Mouse (Mus musculus): ENCODE data around the gene Cdsn. TPM values are rescaled to one million over a fixed set of nuclear protein-coding genes. Genes with fewer than 3 reads are reported as not detected.

Cdsn gene
- polyA plus RNA-seq, 1 experiment from 2014 or later, result 0.06 TPM

DNA sequence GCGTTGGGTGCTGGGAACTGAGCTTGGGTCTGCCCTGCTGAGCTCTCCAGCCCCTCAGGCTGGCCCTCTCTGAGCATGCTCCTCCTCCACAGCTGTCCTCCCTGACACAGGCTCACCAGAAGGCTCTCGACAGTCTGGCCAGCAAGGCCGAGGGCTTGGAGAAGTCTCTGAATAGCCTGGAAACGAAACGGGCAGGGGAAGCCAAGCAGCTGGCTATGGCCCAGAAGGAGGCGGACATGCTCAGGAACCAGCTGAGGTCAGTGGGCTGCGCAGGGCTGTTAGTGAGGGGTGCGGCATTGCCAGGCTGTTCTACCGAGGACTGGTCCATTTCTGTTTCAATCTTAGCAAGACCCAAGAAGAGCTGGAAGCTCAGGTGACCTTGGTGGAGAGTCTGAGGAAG lies 27.6 kb upstream of the Cdsn start:
- no peak overlapping the region for H3K4me3 ChIP-seq (ENCODE audit: low read depth, low read length)
- H3K4me1 ChIP-seq (ENCODE audit: control insufficient read depth, insufficient read depth, low read length), result no peaks in the 10 kb centered on the region
- H3K36me3 ChIP-seq (ENCODE audit: control insufficient read depth, insufficient read depth, low read length), result peaks cover 19% of the 10 kb centered on the region
- no peaks in the 10 kb centered on the region for H3K9me3 ChIP-seq (replicated peaks; ENCODE audit: control insufficient read depth, low read length)
- 82% methylated on average over 9 of the region's 9 CpGs for WGBS
- no peak overlapping the region for H3K27ac ChIP-seq (ENCODE audit: low read depth, low read length)
- H3K27me3 ChIP-seq (replicated peaks; ENCODE audit: control insufficient read depth, insufficient read depth, low read length), result no peaks in the 10 kb centered on the region
- no peak overlapping the region for H3K4me2 ChIP-seq (ENCODE audit: low read length)
- no peak for DNase-seq (ENCODE audit: low spot score)
- no peak for ATAC-seq
- H3K9ac ChIP-seq (ENCODE audit: low read length), result no peak overlapping the region

- Histone ChIP-seq H3K27me3 (replicated peaks; ENCODE audit: control insufficient read depth, insufficient read depth, low read length) (no peaks in the 10 kb centered on the region), H3K4me3 (ENCODE audit: low read depth, low read length) (no peak overlapping the region), H3K4me1 (ENCODE audit: control insufficient read depth, insufficient read depth, low read length) (no peaks in the 10 kb centered on the region), H3K9ac (ENCODE audit: low read length) (no peak overlapping the region), H3K4me2 (ENCODE audit: low read length) (no peak overlapping the region), H3K27ac (ENCODE audit: low read depth, low read length) (no peak overlapping the region), H3K9me3 (replicated peaks; ENCODE audit: control insufficient read depth, low read length) (no peaks in the 10 kb centered on the region), H3K36me3 (ENCODE audit: control insufficient read depth, insufficient read depth, low read length) (peaks cover 31% of the 10 kb centered on the region)
- no peak for ATAC-seq
- DNase-seq (ENCODE audit: low spot score), result no peak
- 81% methylated on average over 8 of the region's 8 CpGs for WGBS
Observed at GRCm38 (mm10) chr17:35526644-35527043, 25.3 kb upstream of the Cdsn start.

- DNase-seq (ENCODE audit: low spot score), result no peak
- Histone ChIP-seq H3K9me3 (replicated peaks; ENCODE audit: control insufficient read depth, low read length) (no peaks in the 10 kb centered on the region), H3K36me3 (ENCODE audit: control insufficient read depth, insufficient read depth, low read length) (peaks cover 17% of the 10 kb centered on the region), H3K27me3 (replicated peaks; ENCODE audit: control insufficient read depth, insufficient read depth, low read length) (no peaks in the 10 kb centered on the region), H3K9ac (ENCODE audit: low read length) (no peak overlapping the region), H3K27ac (ENCODE audit: low read depth, low read length) (no peak overlapping the region), H3K4me1 (ENCODE audit: control insufficient read depth, insufficient read depth, low read length) (no peaks in the 10 kb centered on the region), H3K4me2 (ENCODE audit: low read length) (no peak overlapping the region), H3K4me3 (ENCODE audit: low read depth, low read length) (no peak overlapping the region)
- WGBS, result 14% methylated on average over 3 of the region's 3 CpGs
- no peak for ATAC-seq
Observed at GRCm38 (mm10) chr17:35532360-35532759, 19.6 kb upstream of the Cdsn start.

DNA sequence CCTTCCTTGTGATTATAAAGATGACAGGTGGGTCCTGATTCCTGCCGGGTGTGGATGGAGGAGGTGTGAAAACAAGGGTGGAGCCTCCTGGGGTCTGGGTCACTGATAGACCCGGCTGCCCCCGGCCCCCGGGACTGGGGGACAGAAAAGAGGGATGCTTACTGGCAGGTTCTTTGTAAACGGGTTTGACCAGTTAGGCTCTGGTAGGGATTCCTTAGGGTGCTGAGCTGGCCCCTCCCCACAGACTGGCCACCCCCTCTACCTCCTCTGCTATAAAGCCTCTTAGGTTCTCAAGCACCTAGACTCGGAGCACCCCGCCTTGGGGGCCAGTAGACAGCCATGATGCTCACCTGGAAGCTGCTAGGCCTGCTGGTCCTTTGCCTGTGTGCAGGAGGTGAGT lies 19.0 kb upstream of the Cdsn start, which contains the start of gene Psors1c2:
Gene Psors1c2 (plus strand): TSS at position 301 of the 400 bp plus-strand sequence.
- no peak for ATAC-seq
- Histone ChIP-seq H3K27ac (ENCODE audit: low read depth, low read length) (no peak within 1 kb of the TSS), H3K4me2 (ENCODE audit: low read length) (no peak within 1 kb of the TSS), H3K4me3 (ENCODE audit: low read depth, low read length) (no peak within 1 kb of the TSS), H3K9ac (ENCODE audit: low read length) (no peak within 1 kb of the TSS), H3K27me3 (replicated peaks; ENCODE audit: control insufficient read depth, insufficient read depth, low read length) (no peaks in the 10 kb centered on the region), H3K36me3 (ENCODE audit: control insufficient read depth, insufficient read depth, low read length) (peaks cover 17% of the 10 kb centered on the region), H3K4me1 (ENCODE audit: control insufficient read depth, insufficient read depth, low read length) (no peaks in the 10 kb centered on the region), H3K9me3 (replicated peaks; ENCODE audit: control insufficient read depth, low read length) (no peaks in the 10 kb centered on the region)
- DNase-seq (ENCODE audit: low spot score), result no peak
- WGBS, result 53% methylated on average over 7 of the region's 7 CpGs

GRCm38 (mm10) chr17:35534343-35534742 lies 17.6 kb upstream of the Cdsn start:
- ATAC-seq, result peak; percentile 69; the same call in 1 of the 2 replicates
- 12% methylated on average over 6 of the region's 6 CpGs for WGBS
- no peaks in the 10 kb centered on the region for H3K27me3 ChIP-seq (replicated peaks; ENCODE audit: control insufficient read depth, insufficient read depth, low read length)

GRCm38 (mm10) chr17:35537421-35537820 lies 14.5 kb upstream of the Cdsn start:
- Histone ChIP-seq H3K4me3 (ENCODE audit: low read depth, low read length) (no peak overlapping the region), H3K4me2 (ENCODE audit: low read length) (no peak overlapping the region), H3K27me3 (replicated peaks; ENCODE audit: control insufficient read depth, insufficient read depth, low read length) (no peaks in the 10 kb centered on the region), H3K9ac (ENCODE audit: low read length) (no peak overlapping the region), H3K4me1 (ENCODE audit: control insufficient read depth, insufficient read depth, low read length) (no peaks in the 10 kb centered on the region), H3K36me3 (ENCODE audit: control insufficient read depth, insufficient read depth, low read length) (no peaks in the 10 kb centered on the region), H3K27ac (ENCODE audit: low read depth, low read length) (no peak overlapping the region), H3K9me3 (replicated peaks; ENCODE audit: control insufficient read depth, low read length) (no peaks in the 10 kb centered on the region)
- ATAC-seq (no peak), DNase-seq (ENCODE audit: low spot score) (no peak)
- WGBS, result 86% methylated on average over 4 of the region's 4 CpGs

More at GRCm38 (mm10) chr17:35534343-35534742, 17.6 kb upstream of the Cdsn start:
- Histone ChIP-seq H3K4me1 (ENCODE audit: control insufficient read depth, insufficient read depth, low read length) (no peaks in the 10 kb centered on the region), H3K27ac (ENCODE audit: low read depth, low read length) (no peak overlapping the region), H3K4me3 (ENCODE audit: low read depth, low read length) (no peak overlapping the region), H3K4me2 (ENCODE audit: low read length) (no peak overlapping the region), H3K9ac (ENCODE audit: low read length) (no peak overlapping the region), H3K36me3 (ENCODE audit: control insufficient read depth, insufficient read depth, low read length) (peaks cover 12% of the 10 kb centered on the region; the same call in 1 of the 2 replicates), H3K9me3 (replicated peaks; ENCODE audit: control insufficient read depth, low read length) (no peaks in the 10 kb centered on the region)
- DNase-seq (ENCODE audit: low spot score), result peak; percentile 86

- no peak overlapping the region for H3K4me3 ChIP-seq (ENCODE audit: low read depth, low read length)
- no peaks in the 10 kb centered on the region for H3K27me3 ChIP-seq (replicated peaks; ENCODE audit: control insufficient read depth, insufficient read depth, low read length)
- H3K9ac ChIP-seq (ENCODE audit: low read length), result no peak overlapping the region
- DNase-seq (ENCODE audit: low spot score) (no peak), ATAC-seq (no peak)
- no peak overlapping the region for H3K27ac ChIP-seq (ENCODE audit: low read depth, low read length)
- 0 out of 2 replicates have a peak, but pooled peaks cover 2% of the 10 kb centered on the region for H3K4me1 ChIP-seq (ENCODE audit: control insufficient read depth, insufficient read depth, low read length)
- no peak overlapping the region for H3K4me2 ChIP-seq (ENCODE audit: low read length)
- no peaks in the 10 kb centered on the region for H3K9me3 ChIP-seq (replicated peaks; ENCODE audit: control insufficient read depth, low read length)
- no peaks in the 10 kb centered on the region for H3K36me3 ChIP-seq (ENCODE audit: control insufficient read depth, insufficient read depth, low read length)
- WGBS, result 83% methylated on average over 1 of the region's 1 CpGs
Observed at GRCm38 (mm10) chr17:35538476-35538875, 13.5 kb upstream of the Cdsn start.

- Histone ChIP-seq H3K9ac (ENCODE audit: low read length) (no peak overlapping the region), H3K36me3 (ENCODE audit: control insufficient read depth, insufficient read depth, low read length) (no peaks in the 10 kb centered on the region), H3K9me3 (replicated peaks; ENCODE audit: control insufficient read depth, low read length) (no peaks in the 10 kb centered on the region), H3K27me3 (replicated peaks; ENCODE audit: control insufficient read depth, insufficient read depth, low read length) (no peaks in the 10 kb centered on the region), H3K4me1 (ENCODE audit: control insufficient read depth, insufficient read depth, low read length) (0 out of 2 replicates have a peak, but pooled peaks cover 2% of the 10 kb centered on the region), H3K4me3 (ENCODE audit: low read depth, low read length) (no peak overlapping the region), H3K4me2 (ENCODE audit: low read length) (no peak overlapping the region), H3K27ac (ENCODE audit: low read depth, low read length) (no peak overlapping the region)
- DNase-seq (ENCODE audit: low spot score) (no peak), ATAC-seq (no peak)
- WGBS, result 57% methylated on average over 10 of the region's 10 CpGs
Observed at GRCm38 (mm10) chr17:35539540-35539939, 12.4 kb upstream of the Cdsn start.

GRCm38 (mm10) chr17:35542761-35543411 lies 9.0 kb upstream of the Cdsn start:
- 0 out of 2 replicates have a peak, but pooled peaks cover 2% of the 10 kb centered on the region for H3K4me1 ChIP-seq (ENCODE audit: control insufficient read depth, insufficient read depth, low read length)
- ATAC-seq, result no peak
- no peak overlapping the region for H3K9ac ChIP-seq (ENCODE audit: low read length)
- 77% methylated on average over 15 of the region's 15 CpGs for WGBS
- no peak overlapping the region for H3K4me2 ChIP-seq (ENCODE audit: low read length)
- no peak overlapping the region for H3K27ac ChIP-seq (ENCODE audit: low read depth, low read length)
- H3K9me3 ChIP-seq (replicated peaks; ENCODE audit: control insufficient read depth, low read length), result no peaks in the 10 kb centered on the region
- no peaks in the 10 kb centered on the region for H3K27me3 ChIP-seq (replicated peaks; ENCODE audit: control insufficient read depth, insufficient read depth, low read length)
- H3K36me3 ChIP-seq (ENCODE audit: control insufficient read depth, insufficient read depth, low read length), result no peaks in the 10 kb centered on the region
- no peak for DNase-seq (ENCODE audit: low spot score)
- H3K4me3 ChIP-seq (ENCODE audit: low read depth, low read length), result no peak overlapping the region
